Mouse (Mus musculus) hindbrain, embryonic 11.5 days (tissue): ENCODE data around the gene Chek2. TPM values are rescaled to one million over a fixed set of nuclear protein-coding genes. Genes with fewer than 3 reads are reported as not detected.

ENCODE experiments used
- polyA plus RNA-seq: library from polyadenylated mRNA; unstranded; fragments of >200 nt; fragmentation: Nextera tagmentation; extraction: Ambion mirVana; gene quantifications from 2 replicates; pipeline ENCODE4 v1.2.1, GENCODE M21; 2014

Chek2 gene
- polyA plus RNA-seq, 1 experiment from 2014 or later, result 24.3 TPM

Other genes with a start within 250 kb of the Chek2 start
- gene Noc4l, start 186.6 kb upstream of the Chek2 start, polyA plus RNA-seq, result 48.2 and 51.0 TPM in 2 replicates
- 26.0 and 30.3 TPM in 2 replicates for gene Ddx51, start 186.5 kb upstream of the Chek2 start, polyA plus RNA-seq
- gene Ep400, start 69.3 kb upstream of the Chek2 start, polyA plus RNA-seq, result 42.1 and 49.7 TPM in 2 replicates
- 15.5 and 17.3 TPM in 2 replicates for gene Pus1, start 59.3 kb upstream of the Chek2 start, polyA plus RNA-seq
- 31.7 and 36.1 TPM in 2 replicates for gene Ulk1, start 29.9 kb upstream of the Chek2 start, polyA plus RNA-seq
- 15.7 and 24.3 TPM in 2 replicates for gene Hscb, start 202 bp upstream of the Chek2 start, polyA plus RNA-seq
- gene Ttc28, start 39.8 kb downstream of the Chek2 start, polyA plus RNA-seq, result 14.0 and 15.6 TPM in 2 replicates